Mouse (Mus musculus) intestine, embryonic 16.5 days (tissue): Measurements from ENCODE around the gene H3f3b. TPM values are rescaled to one million over a fixed set of nuclear protein-coding genes. Genes with fewer than 3 reads are reported as not detected.
A peak's percentile ranks its signal among the peaks of the same experiment; 100 is the strongest.

Experiments
- ATAC-seq: fragments of 200-750 bp; cut with Nextera tagmentation; 2 replicates; pipeline ENCODE4 v1.8.0; 2017; ENCODE audit warnings: moderate TSS enrichment, moderate library complexity
- H3K27ac ChIP-seq: fragments of 300-500 bp; sonication (generic); 2 replicates; pipeline ENCODE4 v1.5.1; 2014; ENCODE audit warnings: mild to moderate bottlenecking, low read length
- H3K27me3 ChIP-seq: fragments of 300-500 bp; sonication (generic); replicated peaks from 2 replicates; pipeline ENCODE4 v1.6.1; 2014; ENCODE audit warnings: low read length, control low read depth, mixed read lengths; ENCODE audit not compliant: control insufficient read depth, insufficient read depth
- H3K36me3 ChIP-seq: fragments of 300-500 bp; sonication (generic); 2 replicates; pipeline ENCODE4 v1.6.1; 2014; ENCODE audit warnings: low read length, control low read depth; ENCODE audit not compliant: control insufficient read depth, insufficient read depth
- H3K4me1 ChIP-seq: fragments of 300-500 bp; sonication (generic); 2 replicates; pipeline ENCODE4 v1.6.1; 2014; ENCODE audit warnings: low read length, control low read depth, mixed read lengths; ENCODE audit not compliant: control insufficient read depth, insufficient read depth
- H3K4me2 ChIP-seq: fragments of 300-500 bp; sonication (generic); 2 replicates; pipeline ENCODE4 v1.6.1; 2014; ENCODE audit warnings: low read depth, low read length, control low read depth
- H3K4me3 ChIP-seq: fragments of 300-500 bp; sonication (generic); 2 replicates; pipeline ENCODE4 v1.5.1; 2014; ENCODE audit warnings: mild to moderate bottlenecking, low read length
- H3K9ac ChIP-seq: fragments of 300-500 bp; sonication (generic); 2 replicates; pipeline ENCODE4 v1.6.1; 2014; ENCODE audit warnings: low read depth, low read length
- H3K9me3 ChIP-seq: fragments of 300-500 bp; sonication (generic); 2 replicates; pipeline ENCODE4 v1.6.1; 2016; ENCODE audit warnings: low read length, control low read depth; ENCODE audit not compliant: control insufficient read depth
- WGBS: fragments of 180-500 bp; shearing (Covaris S2); extraction: QIAGEN DNeasy Blood & Tissue Kit; methylation state at CpG from one replicate; pipeline ENCODE4 v1.1.7; 2014; 5-methylcytosine and 5-hydroxymethylcytosine counted together
- polyA plus RNA-seq: library from polyadenylated mRNA; unstranded; fragments of >200 nt; fragmentation: Nextera tagmentation; extraction: Ambion mirVana; gene quantifications from 2 replicates; pipeline ENCODE4 v1.2.1, GENCODE M21; 2015

H3f3b gene
- polyA plus RNA-seq, 1 experiment from 2014 or later, result 1,387 TPM

- H3K9ac ChIP-seq, result no peak overlapping the region
- no peak overlapping the region for H3K4me2 ChIP-seq
- H3K27me3 ChIP-seq, result no peaks in the 10 kb centered on the region
- no peaks in the 10 kb centered on the region; the same call in 1 of the 2 replicates for H3K4me1 ChIP-seq
- H3K9me3 ChIP-seq, result no peaks in the 10 kb centered on the region
- 64% methylated on average over 7 of the region's 7 CpGs for WGBS
- no peaks in the 10 kb centered on the region for H3K36me3 ChIP-seq
- H3K27ac ChIP-seq, result no peak overlapping the region
- H3K4me3 ChIP-seq, result no peak overlapping the region
- no peak for ATAC-seq
Observed at GRCm38 (mm10) chr11:115999027-115999426, 28.7 kb downstream of the H3f3b start.

DNA sequence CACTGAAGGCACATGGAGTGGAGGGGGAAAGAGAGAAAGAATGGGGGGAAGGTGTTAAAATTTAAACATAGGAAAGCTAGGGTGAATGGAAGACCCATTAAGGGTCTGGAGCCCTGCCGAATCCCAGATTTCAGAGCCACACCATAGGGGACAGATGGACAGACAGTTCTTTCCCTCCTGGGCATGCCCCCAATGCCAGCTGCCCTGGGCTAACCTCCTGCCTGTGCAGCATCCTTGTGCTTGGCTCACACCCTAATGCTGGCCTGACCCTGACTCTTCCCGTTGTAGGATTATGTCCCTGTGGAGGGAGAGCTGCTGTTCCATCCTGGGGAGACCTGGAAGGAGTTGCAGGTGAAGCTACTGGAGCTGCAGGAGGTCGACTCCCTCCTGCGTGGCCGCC is 30.1 kb downstream of the H3f3b start:
- no peak overlapping the region for H3K4me3 ChIP-seq
- no peak for ATAC-seq
- H3K9me3 ChIP-seq, result no peaks in the 10 kb centered on the region
- H3K9ac ChIP-seq, result no peak overlapping the region
- H3K27me3 ChIP-seq, result no peaks in the 10 kb centered on the region
- 72% methylated on average over 5 of the region's 5 CpGs for WGBS
- H3K4me1 ChIP-seq, result no peaks in the 10 kb centered on the region; the same call in 1 of the 2 replicates
- H3K4me2 ChIP-seq, result no peak overlapping the region
- H3K36me3 ChIP-seq, result no peaks in the 10 kb centered on the region
- no peak overlapping the region for H3K27ac ChIP-seq

- Histone ChIP-seq H3K4me3 (no peak overlapping the region), H3K4me1 (no peaks in the 10 kb centered on the region; the same call in 1 of the 2 replicates)
- 71% methylated on average over 4 of the region's 4 CpGs for WGBS
Observed at GRCm38 (mm10) chr11:115997047-115997446, 30.7 kb downstream of the H3f3b start.

DNA sequence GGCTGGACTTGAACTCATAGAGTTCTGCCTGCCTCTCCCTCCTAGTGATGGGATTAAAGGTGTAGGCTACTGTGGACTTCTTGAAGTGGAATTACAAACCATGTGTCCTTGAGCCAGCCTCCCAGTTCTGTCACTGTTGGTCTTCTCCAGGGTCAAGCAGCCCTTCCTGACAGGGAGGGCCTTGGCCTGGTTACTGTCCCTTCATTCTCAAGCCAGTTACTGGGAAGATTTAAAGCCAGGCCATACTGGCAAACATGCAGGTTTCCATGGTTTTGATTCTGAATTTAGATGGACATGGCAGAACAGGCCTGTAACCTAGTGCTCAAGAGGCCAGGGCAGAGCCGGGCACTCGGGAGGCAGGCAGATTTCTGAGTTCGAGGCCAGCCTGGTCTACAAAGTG is 32.5 kb downstream of the H3f3b start:
- no peaks in the 10 kb centered on the region for H3K36me3 ChIP-seq
- no peak overlapping the region for H3K4me3 ChIP-seq
- no peak overlapping the region for H3K4me2 ChIP-seq
- H3K27ac ChIP-seq, result no peak overlapping the region
- no peaks in the 10 kb centered on the region for H3K9me3 ChIP-seq
- no peak overlapping the region for H3K9ac ChIP-seq
- ATAC-seq, result no peak
- no peaks in the 10 kb centered on the region; the same call in 1 of the 2 replicates for H3K4me1 ChIP-seq
- WGBS, result 90% methylated on average over 3 of the region's 3 CpGs
- H3K27me3 ChIP-seq, result no peaks in the 10 kb centered on the region

More at GRCm38 (mm10) chr11:115997047-115997446, 30.7 kb downstream of the H3f3b start:
- Histone ChIP-seq H3K27me3 (no peaks in the 10 kb centered on the region), H3K27ac (no peak overlapping the region), H3K9me3 (no peaks in the 10 kb centered on the region), H3K36me3 (no peaks in the 10 kb centered on the region), H3K4me2 (no peak overlapping the region), H3K9ac (no peak overlapping the region)
- no peak for ATAC-seq

GRCm38 (mm10) chr11:115992098-115992497 is 35.7 kb downstream of the H3f3b start:
- Histone ChIP-seq H3K4me2 (no peak overlapping the region), H3K4me1 (no peaks in the 10 kb centered on the region), H3K9ac (no peak overlapping the region), H3K27ac (no peak overlapping the region), H3K9me3 (no peaks in the 10 kb centered on the region), H3K27me3 (no peaks in the 10 kb centered on the region), H3K36me3 (no peaks in the 10 kb centered on the region), H3K4me3 (no peak overlapping the region)
- no peak for ATAC-seq
- whole genome bisulfite sequencing, result 66% methylated on average over 4 of the region's 4 CpGs

DNA sequence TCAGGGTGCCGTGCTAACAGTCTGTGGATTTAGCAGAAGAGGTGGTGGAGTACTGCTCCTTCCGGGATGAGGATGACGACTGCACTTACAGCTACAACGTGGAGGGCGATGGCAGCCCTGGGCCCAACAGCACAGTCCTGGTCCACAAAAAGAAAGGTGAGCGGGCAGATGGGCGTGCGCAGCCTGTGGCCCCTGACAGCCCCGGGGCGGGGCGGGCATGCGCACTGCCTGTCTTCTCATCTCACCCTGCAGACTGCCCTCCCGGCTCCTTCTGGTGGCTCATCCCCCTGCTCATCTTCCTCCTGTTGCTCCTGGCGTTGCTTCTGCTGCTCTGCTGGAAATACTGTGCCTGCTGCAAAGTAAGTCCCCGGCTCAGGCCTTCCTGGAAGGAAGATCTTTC is 38.1 kb downstream of the H3f3b start:
- no peaks in the 10 kb centered on the region for H3K27me3 ChIP-seq
- H3K27ac ChIP-seq, result no peak overlapping the region
- no peaks in the 10 kb centered on the region for H3K36me3 ChIP-seq
- 41% methylated on average over 15 of the region's 15 CpGs for WGBS
- H3K4me3 ChIP-seq, result peak overlapping the region; percentile 12; the same call in 1 of the 2 replicates
- ATAC-seq, result no peak
- no peak overlapping the region for H3K9ac ChIP-seq
- no peaks in the 10 kb centered on the region for H3K4me1 ChIP-seq
- no peaks in the 10 kb centered on the region for H3K9me3 ChIP-seq
- H3K4me2 ChIP-seq, result 0 out of 2 replicates have a peak overlapping the region, but pooled peaks have one; percentile 20

GRCm38 (mm10) chr11:115983291-115983690 is 44.5 kb downstream of the H3f3b start:
- 76% methylated on average over 8 of the region's 8 CpGs for WGBS
- Histone ChIP-seq H3K27me3 (no peaks in the 10 kb centered on the region), H3K36me3 (no peaks in the 10 kb centered on the region), H3K9ac (no peak overlapping the region), H3K9me3 (no peaks in the 10 kb centered on the region), H3K27ac (no peak overlapping the region), H3K4me3 (no peak overlapping the region), H3K4me2 (no peak overlapping the region), H3K4me1 (no peaks in the 10 kb centered on the region)
- ATAC-seq, result no peak

DNA sequence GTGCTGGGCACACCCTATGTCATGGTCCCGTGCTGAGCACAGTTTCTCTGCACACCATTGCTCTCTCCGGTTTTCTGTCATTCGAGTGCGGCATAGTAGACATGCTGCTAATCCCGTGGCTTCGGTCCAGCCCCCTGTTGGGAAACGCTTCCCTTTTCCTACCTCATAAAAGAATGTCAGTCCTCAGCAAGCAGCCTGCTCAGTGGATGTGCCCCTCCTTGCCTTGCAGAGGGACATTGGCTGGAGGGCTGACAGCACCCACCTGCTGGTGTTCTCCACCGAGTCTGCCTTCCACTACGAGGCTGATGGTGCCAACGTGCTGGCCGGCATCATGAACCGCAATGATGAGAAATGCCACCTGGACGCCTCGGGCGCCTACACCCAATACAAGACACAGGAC is 45.3 kb downstream of the H3f3b start:
- WGBS, result 92% methylated on average over 15 of the region's 15 CpGs
- Histone ChIP-seq H3K4me3 (no peak overlapping the region), H3K27me3 (no peaks in the 10 kb centered on the region), H3K4me1 (no peaks in the 10 kb centered on the region), H3K9ac (no peak overlapping the region), H3K36me3 (no peaks in the 10 kb centered on the region), H3K9me3 (no peaks in the 10 kb centered on the region), H3K27ac (no peak overlapping the region), H3K4me2 (no peak overlapping the region)
- no peak for ATAC-seq

DNA sequence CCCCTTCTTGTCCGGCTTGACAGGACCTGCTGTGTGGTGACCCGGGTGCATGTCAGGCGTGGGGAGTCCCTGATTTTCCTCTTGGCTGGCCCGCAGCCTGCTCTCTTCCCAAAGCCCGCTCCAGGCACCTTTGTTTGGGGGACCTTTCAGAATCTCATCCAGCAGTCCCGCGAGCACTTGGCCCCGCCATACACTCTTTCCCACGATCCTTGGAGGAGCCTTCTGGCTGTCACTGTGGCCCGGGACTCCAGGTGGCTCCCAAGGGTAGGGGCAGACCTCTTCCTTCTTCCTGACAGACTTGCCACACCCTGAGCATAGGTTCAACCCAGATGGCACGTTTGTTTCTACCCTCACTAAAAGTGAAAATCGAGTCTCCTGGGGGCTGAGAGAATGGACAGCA is 52.2 kb downstream of the H3f3b start:
- Histone ChIP-seq H3K4me1 (peaks cover 14% of the 10 kb centered on the region), H3K9ac (peak overlapping the region; percentile 72), H3K27ac (peak overlapping the region; percentile 33), H3K4me2 (peak overlapping the region; percentile 72), H3K9me3 (no peaks in the 10 kb centered on the region), H3K27me3 (no peaks in the 10 kb centered on the region; the same call in 1 of the 2 replicates), H3K36me3 (no peaks in the 10 kb centered on the region), H3K4me3 (peak overlapping the region; percentile 58)
- 0 out of 2 replicates have a peak, but pooled peaks have one; percentile 21 for ATAC-seq
- WGBS, result 25% methylated on average over 12 of the region's 12 CpGs

DNA sequence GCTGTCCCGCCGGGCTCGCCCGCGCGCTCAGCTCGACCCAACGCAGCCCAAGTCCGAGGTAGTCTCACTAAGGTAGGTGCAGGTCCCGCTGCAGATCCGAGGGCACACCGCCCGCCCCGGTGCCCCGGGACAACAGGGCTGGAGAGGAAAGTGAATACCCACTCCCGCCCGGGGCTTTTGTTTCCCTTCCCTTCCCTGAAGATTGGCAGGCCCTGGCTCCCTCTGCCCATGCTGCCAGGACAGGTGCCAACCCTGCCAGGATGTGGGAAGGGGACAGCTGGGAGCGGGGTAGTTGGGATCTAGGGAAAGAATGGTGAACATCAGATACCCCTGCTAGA is 52.7 kb downstream of the H3f3b start:
- Histone ChIP-seq H3K4me2 (peak overlapping the region; percentile 72), H3K9me3 (no peaks in the 10 kb centered on the region), H3K4me1 (peaks cover 18% of the 10 kb centered on the region), H3K36me3 (no peaks in the 10 kb centered on the region), H3K27me3 (no peaks in the 10 kb centered on the region; the same call in 1 of the 2 replicates), H3K4me3 (peak overlapping the region; percentile 58), H3K9ac (peak overlapping the region; percentile 72), H3K27ac (peak overlapping the region; percentile 33)
- WGBS, result 8% methylated on average over 10 of the region's 18 CpGs
- ATAC-seq, result no peak; the same call in none of the 2 replicates
